Mouse (Mus musculus) intestine, embryonic 14.5 days (tissue): ENCODE measurements around the gene Hax1. TPM values are rescaled to one million over a fixed set of nuclear protein-coding genes. Genes with fewer than 3 reads are reported as not detected.
A peak's percentile ranks its signal among the peaks of the same experiment; 100 is the strongest.

Source experiments
- ATAC-seq: fragments of 200-750 bp; cut with Nextera tagmentation; replicated peaks from 2 replicates; pipeline ENCODE4 v1.8.0; 2017; ENCODE audit warnings: low read depth, moderate number of reproducible peaks, moderate TSS enrichment, moderate library complexity; ENCODE audit not compliant: low FRiP score, low TSS enrichment
- DNase-seq: peaks from one replicate; pipeline ENCODE4 v3.0.0-alpha.2; 2018; ENCODE audit warnings: low spot score
- H3K27ac ChIP-seq: fragments of 300-500 bp; sonication (generic); 2 replicates; pipeline ENCODE4 v1.5.1; 2014; ENCODE audit warnings: low read depth, mild to moderate bottlenecking, control low read depth
- H3K27me3 ChIP-seq: fragments of 300-500 bp; sonication (generic); replicated peaks from 2 replicates; pipeline ENCODE4 v1.6.1; 2014; ENCODE audit warnings: low read length, control low read depth; ENCODE audit not compliant: control insufficient read depth, insufficient read depth
- H3K36me3 ChIP-seq: fragments of 300-500 bp; sonication (generic); 2 replicates; pipeline ENCODE4 v1.6.1; 2014; ENCODE audit warnings: low read length, control low read depth; ENCODE audit not compliant: control insufficient read depth, insufficient read depth
- H3K4me1 ChIP-seq: fragments of 300-500 bp; sonication (generic); replicated peaks from 2 replicates; pipeline ENCODE4 v1.6.1; 2014; ENCODE audit warnings: low read length, control low read depth, mixed read lengths; ENCODE audit not compliant: control insufficient read depth, insufficient read depth
- H3K4me2 ChIP-seq: fragments of 300-500 bp; sonication (generic); 2 replicates; pipeline ENCODE4 v1.6.1; 2014; ENCODE audit warnings: low read length
- H3K4me3 ChIP-seq: fragments of 300-500 bp; sonication (generic); 2 replicates; pipeline ENCODE4 v1.5.1; 2014; ENCODE audit warnings: low read depth, low read length, control low read depth, mixed read lengths
- H3K9ac ChIP-seq: fragments of 300-500 bp; sonication (generic); 2 replicates; pipeline ENCODE4 v1.6.1; 2014; ENCODE audit warnings: mild to moderate bottlenecking, low read length
- H3K9me3 ChIP-seq: fragments of 300-500 bp; sonication (generic); 2 replicates; pipeline ENCODE4 v1.6.1; 2016; ENCODE audit warnings: low read length, control low read depth; ENCODE audit not compliant: control insufficient read depth
- WGBS: fragments of 180-500 bp; shearing (Covaris S2); extraction: QIAGEN DNeasy Blood & Tissue Kit; methylation state at CpG from one replicate; pipeline ENCODE4 v1.1.7; 2014; 5-methylcytosine and 5-hydroxymethylcytosine counted together
- polyA plus RNA-seq: library from polyadenylated mRNA; unstranded; fragments of >200 nt; fragmentation: Nextera tagmentation; extraction: Ambion mirVana; gene quantifications from 2 replicates; pipeline ENCODE4 v1.2.1, GENCODE M21; 2014

Gene Hax1
- polyA plus RNA-seq, 1 experiment from 2014 or later: 121 TPM

- no peaks in the 10 kb centered on the region for H3K27me3 ChIP-seq
- peaks cover 8% of the 10 kb centered on the region for H3K4me1 ChIP-seq
- peaks cover 58% of the 10 kb centered on the region for H3K36me3 ChIP-seq
- H3K9me3 ChIP-seq: no peaks in the 10 kb centered on the region
- H3K4me2 ChIP-seq: peak overlapping the region; percentile 92
- peak overlapping the region; percentile 83 for H3K9ac ChIP-seq
- WGBS: 7% methylated on average over 21 of the region's 23 CpGs
- ATAC-seq: peak; percentile 48
- peak overlapping the region; percentile 87 for H3K27ac ChIP-seq
- peak overlapping the region; percentile 56 for H3K4me3 ChIP-seq
- DNase-seq: no peak
These were observed 637 bp downstream of the Hax1 start for GRCm38 (mm10) chr3:89997791-89998495.

GRCm38 (mm10) chr3:89994807-89995515 is 3.6 kb downstream of the Hax1 start:
- Histone ChIP-seq H3K27ac (no peak overlapping the region), H3K27me3 (no peaks in the 10 kb centered on the region), H3K4me1 (peaks cover 8% of the 10 kb centered on the region), H3K36me3 (peaks cover 28% of the 10 kb centered on the region), H3K9ac (no peak overlapping the region), H3K9me3 (no peaks in the 10 kb centered on the region), H3K4me3 (no peak overlapping the region), H3K4me2 (no peak overlapping the region)
- WGBS: 92% methylated on average over 5 of the region's 5 CpGs
- DNase-seq (no peak), ATAC-seq (no peak)

- no peak for ATAC-seq
- Histone ChIP-seq H3K4me3 (no peak overlapping the region), H3K27me3 (no peaks in the 10 kb centered on the region), H3K9me3 (no peaks in the 10 kb centered on the region), H3K27ac (no peak overlapping the region), H3K4me2 (no peak overlapping the region), H3K4me1 (no peaks in the 10 kb centered on the region), H3K9ac (no peak overlapping the region), H3K36me3 (no peaks in the 10 kb centered on the region)
- WGBS: 87% methylated on average over 4 of the region's 4 CpGs
- DNase-seq: no peak
These were observed 10.8 kb downstream of the Hax1 start for GRCm38 (mm10) chr3:89987822-89988221.

- H3K4me1 ChIP-seq: no peaks in the 10 kb centered on the region
- 66% methylated on average over 3 of the region's 3 CpGs for WGBS
- H3K27ac ChIP-seq: no peak overlapping the region
- H3K9ac ChIP-seq: no peak overlapping the region
- H3K9me3 ChIP-seq: no peaks in the 10 kb centered on the region
- no peaks in the 10 kb centered on the region for H3K27me3 ChIP-seq
- ATAC-seq (no peak), DNase-seq (no peak)
- no peaks in the 10 kb centered on the region for H3K36me3 ChIP-seq
- H3K4me3 ChIP-seq: no peak overlapping the region
- H3K4me2 ChIP-seq: no peak overlapping the region
These were observed 11.4 kb downstream of the Hax1 start for GRCm38 (mm10) chr3:89987211-89987610.

DNA sequence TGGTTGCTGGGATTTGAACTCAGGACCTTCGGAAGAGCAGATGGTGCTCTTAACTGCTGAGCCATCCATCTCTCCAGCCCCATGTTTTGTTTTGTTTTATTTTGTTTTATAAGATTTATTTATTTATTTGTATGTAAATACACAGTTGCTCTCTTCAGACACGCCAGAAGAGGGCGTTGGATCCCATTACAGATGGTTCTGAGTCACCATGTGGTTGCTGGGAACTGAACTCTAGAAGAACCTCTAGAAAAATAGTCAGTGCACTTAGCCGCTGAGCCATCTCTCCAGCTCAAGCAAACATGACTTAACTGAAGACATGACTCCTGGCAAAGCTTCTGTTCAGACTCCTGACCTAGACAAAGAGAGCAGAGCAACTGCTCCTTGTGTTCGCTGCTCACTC is 16.2 kb downstream of the Hax1 start:
- 75% methylated on average over 5 of the region's 5 CpGs for WGBS
- H3K4me2 ChIP-seq: no peak overlapping the region

DNA sequence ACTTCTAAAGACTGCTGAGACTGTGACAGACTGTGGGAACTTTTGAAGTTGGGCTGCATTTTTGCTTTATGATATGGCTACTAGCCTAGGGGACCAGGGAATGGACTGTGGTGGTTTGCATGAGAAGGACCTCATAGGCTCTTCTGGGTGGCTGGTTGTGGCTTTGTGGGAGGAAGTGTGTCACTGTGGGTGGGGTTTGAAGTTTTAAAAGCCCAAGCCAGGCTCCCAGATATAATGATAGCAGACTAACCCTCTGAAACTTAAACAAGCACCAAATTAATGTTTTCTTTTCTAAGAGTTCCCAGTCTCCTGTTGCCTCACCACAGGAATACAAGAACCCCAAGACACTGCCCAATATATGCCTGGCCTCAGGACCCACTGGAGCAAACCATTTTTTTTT is 21.7 kb downstream of the Hax1 start:
- Histone ChIP-seq H3K27ac (no peak overlapping the region), H3K4me2 (no peak overlapping the region), H3K9me3 (no peaks in the 10 kb centered on the region), H3K27me3 (no peaks in the 10 kb centered on the region), H3K36me3 (no peaks in the 10 kb centered on the region), H3K9ac (no peak overlapping the region), H3K4me1 (no peaks in the 10 kb centered on the region), H3K4me3 (no peak overlapping the region)
- DNase-seq: no peak
- no peak for ATAC-seq

More for the DNA sequence above, 16.2 kb downstream of the Hax1 start:
- H3K36me3 ChIP-seq: no peaks in the 10 kb centered on the region
- DNase-seq (no peak), ATAC-seq (no peak)
- H3K27me3 ChIP-seq: no peaks in the 10 kb centered on the region
- no peak overlapping the region for H3K27ac ChIP-seq
- H3K4me3 ChIP-seq: no peak overlapping the region
- no peaks in the 10 kb centered on the region for H3K4me1 ChIP-seq
- H3K9me3 ChIP-seq: no peaks in the 10 kb centered on the region
- no peak overlapping the region for H3K9ac ChIP-seq

GRCm38 (mm10) chr3:89968509-89968908 is 30.1 kb downstream of the Hax1 start:
- WGBS: 66% methylated on average over 7 of the region's 7 CpGs
- no peak overlapping the region for H3K9ac ChIP-seq

DNA sequence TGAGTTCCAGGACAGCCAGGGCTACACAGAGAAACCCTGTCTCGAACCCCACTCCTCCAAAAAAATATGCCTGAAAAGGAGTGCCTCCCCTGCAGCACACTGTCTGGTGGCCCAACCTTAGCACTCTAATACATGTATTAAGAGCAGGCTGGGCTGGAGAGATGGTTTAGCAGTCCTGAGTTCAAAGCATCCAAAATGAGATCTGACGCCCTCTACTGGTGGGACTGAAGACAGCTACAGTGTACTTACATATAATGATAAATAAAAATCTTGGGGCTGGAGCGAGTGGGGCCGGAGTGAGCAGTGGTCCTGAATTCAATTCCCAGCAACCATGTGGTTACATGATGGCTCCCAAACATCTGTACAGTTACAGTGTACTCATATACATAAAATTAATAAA is 31.6 kb downstream of the Hax1 start:
- no peaks in the 10 kb centered on the region for H3K36me3 ChIP-seq
- DNase-seq: no peak
- no peaks in the 10 kb centered on the region for H3K27me3 ChIP-seq
- 69% methylated on average over 4 of the region's 4 CpGs for WGBS
- no peaks in the 10 kb centered on the region for H3K9me3 ChIP-seq
- H3K4me1 ChIP-seq: peaks cover 12% of the 10 kb centered on the region
- no peak overlapping the region for H3K9ac ChIP-seq
- no peak overlapping the region for H3K4me2 ChIP-seq
- no peak overlapping the region for H3K4me3 ChIP-seq
- H3K27ac ChIP-seq: no peak overlapping the region
- ATAC-seq: no peak

More at GRCm38 (mm10) chr3:89968509-89968908, 30.1 kb downstream of the Hax1 start:
- Histone ChIP-seq H3K4me1 (peaks cover 7% of the 10 kb centered on the region), H3K9me3 (no peaks in the 10 kb centered on the region), H3K27me3 (no peaks in the 10 kb centered on the region), H3K4me2 (no peak overlapping the region), H3K36me3 (no peaks in the 10 kb centered on the region), H3K27ac (no peak overlapping the region), H3K4me3 (no peak overlapping the region)
- DNase-seq (no peak), ATAC-seq (no peak)

DNA sequence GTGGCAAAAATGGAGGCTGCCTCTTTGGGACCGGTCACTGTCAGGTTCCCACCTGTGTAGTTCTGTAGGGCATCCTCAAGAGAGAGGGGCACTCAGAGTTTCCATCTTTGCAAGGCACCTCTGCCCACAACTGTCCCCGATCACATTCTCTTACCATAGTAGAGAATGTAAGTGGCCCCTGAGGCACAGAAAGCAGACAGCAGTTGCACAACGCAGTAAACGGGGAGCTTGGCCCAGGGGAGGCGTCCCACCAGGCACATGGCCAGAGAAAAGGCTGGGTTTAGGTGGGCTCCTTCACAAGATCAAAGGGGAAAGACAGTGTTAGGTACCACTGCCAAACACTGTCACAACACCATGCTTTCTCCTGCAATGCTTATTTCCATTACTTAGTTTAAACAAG is 32.6 kb downstream of the Hax1 start:
- Histone ChIP-seq H3K4me3 (no peak overlapping the region), H3K36me3 (no peaks in the 10 kb centered on the region), H3K9ac (no peak overlapping the region), H3K4me2 (no peak overlapping the region), H3K27me3 (no peaks in the 10 kb centered on the region), H3K27ac (no peak overlapping the region), H3K9me3 (no peaks in the 10 kb centered on the region), H3K4me1 (peaks cover 22% of the 10 kb centered on the region)
- WGBS: 91% methylated on average over 5 of the region's 5 CpGs
- DNase-seq (no peak), ATAC-seq (no peak)
